Mouse (Mus musculus): Measurements from ENCODE around the gene Pitx3. TPM values are rescaled to one million over a fixed set of nuclear protein-coding genes. Genes with fewer than 3 reads are reported as not detected.

The Pitx3 gene
- polyA plus RNA-seq, 1 experiment from 2014 or later, result 0.26 TPM

DNA sequence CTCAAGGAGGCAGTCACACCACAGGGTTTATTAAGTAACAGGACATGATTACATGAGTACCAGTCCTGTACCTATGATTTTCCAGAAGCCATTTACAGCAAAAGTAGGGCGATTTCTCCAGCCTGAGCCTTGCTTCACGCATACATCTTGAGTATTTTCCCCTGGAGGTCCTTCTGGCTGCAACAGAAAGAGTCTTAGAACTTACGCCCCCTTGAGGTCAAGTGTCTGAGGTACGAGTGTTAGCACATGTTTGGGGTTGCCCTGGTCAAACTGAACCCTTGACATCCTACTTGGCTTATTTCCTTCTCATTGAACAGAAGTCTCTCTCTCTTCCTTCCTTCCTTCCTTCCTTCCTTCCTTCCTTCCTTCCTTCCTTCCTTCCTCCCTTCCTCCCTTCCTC, 33.5 kb downstream of the Pitx3 start:
- no peak overlapping the region for H3K4me3 ChIP-seq (ENCODE audit: low read length)
- no peak overlapping the region for H3K27ac ChIP-seq (ENCODE audit: low read length)
- ATAC-seq (ENCODE audit: low FRiP score, low TSS enrichment), result no peak
- H3K27me3 ChIP-seq (ENCODE audit: insufficient read depth, low read length), result no peaks in the 10 kb centered on the region
- no peaks in the 10 kb centered on the region for H3K36me3 ChIP-seq (ENCODE audit: insufficient read depth, low read length)
- 57% methylated on average over 4 of the region's 4 CpGs for WGBS
- H3K9ac ChIP-seq (replicated peaks; ENCODE audit: low read length), result no peak overlapping the region
- no peaks in the 10 kb centered on the region for H3K4me1 ChIP-seq (ENCODE audit: insufficient read depth, low read length)
- no peaks in the 10 kb centered on the region for H3K9me3 ChIP-seq (ENCODE audit: low read length)
- no peak overlapping the region for H3K4me2 ChIP-seq (replicated peaks; ENCODE audit: low read depth, low read length)

DNA sequence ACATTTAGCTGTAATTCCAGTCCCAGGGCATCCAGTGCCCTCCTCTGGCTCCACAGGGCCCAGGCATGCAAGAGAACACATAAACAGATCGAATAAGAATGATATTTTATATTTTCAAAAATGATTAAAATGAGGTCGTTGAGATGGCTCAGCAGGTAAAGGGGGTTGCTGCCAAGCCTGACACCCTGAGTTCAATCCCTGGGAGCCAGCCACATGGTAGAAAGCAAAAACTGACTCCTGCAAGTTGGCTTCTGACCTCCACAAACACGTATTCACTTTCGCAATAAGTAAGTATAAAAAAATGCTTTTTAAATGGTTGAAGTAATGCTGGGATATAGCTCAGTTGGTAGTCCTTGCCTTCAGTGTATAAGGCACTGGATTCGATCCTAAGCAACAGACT, 37.3 kb downstream of the Pitx3 start:
- Histone ChIP-seq H3K4me2 (replicated peaks; ENCODE audit: low read depth, low read length) (no peak overlapping the region), H3K9me3 (ENCODE audit: low read length) (no peaks in the 10 kb centered on the region), H3K9ac (replicated peaks; ENCODE audit: low read length) (no peak overlapping the region), H3K4me1 (ENCODE audit: insufficient read depth, low read length) (no peaks in the 10 kb centered on the region), H3K36me3 (ENCODE audit: insufficient read depth, low read length) (no peaks in the 10 kb centered on the region), H3K27me3 (ENCODE audit: insufficient read depth, low read length) (no peaks in the 10 kb centered on the region), H3K4me3 (ENCODE audit: low read length) (no peak overlapping the region), H3K27ac (ENCODE audit: low read length) (no peak overlapping the region)
- no peak for ATAC-seq (ENCODE audit: low FRiP score, low TSS enrichment)
- WGBS, result 82% methylated on average over 5 of the region's 5 CpGs

DNA sequence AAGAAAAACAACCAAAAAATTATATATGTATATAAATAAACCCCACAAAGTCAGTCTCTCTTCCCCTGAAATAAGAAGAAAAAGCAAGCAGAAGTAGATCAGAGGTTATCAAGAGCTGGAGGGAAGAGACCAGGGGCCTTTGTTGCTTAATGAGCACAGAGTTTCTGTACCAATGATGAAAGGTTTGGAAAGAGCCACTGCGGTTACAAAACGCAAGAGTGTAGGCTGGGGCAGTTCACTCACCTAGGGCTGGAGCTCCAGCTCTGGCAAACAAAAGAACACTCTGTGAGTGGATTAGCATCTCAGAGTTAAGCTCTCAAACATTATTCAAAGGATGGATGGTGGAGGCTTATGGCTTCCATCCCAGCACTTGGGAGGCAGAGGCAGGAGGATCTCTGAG, 37.9 kb downstream of the Pitx3 start:
- H3K9me3 ChIP-seq (ENCODE audit: low read length), result no peaks in the 10 kb centered on the region
- H3K27ac ChIP-seq (ENCODE audit: low read length), result no peak overlapping the region
- H3K9ac ChIP-seq (replicated peaks; ENCODE audit: low read length), result no peak overlapping the region
- H3K36me3 ChIP-seq (ENCODE audit: insufficient read depth, low read length), result no peaks in the 10 kb centered on the region
- H3K4me3 ChIP-seq (ENCODE audit: low read length), result no peak overlapping the region
- no peaks in the 10 kb centered on the region for H3K4me1 ChIP-seq (ENCODE audit: insufficient read depth, low read length)
- 86% methylated on average over 2 of the region's 2 CpGs for WGBS
- H3K27me3 ChIP-seq (ENCODE audit: insufficient read depth, low read length), result no peaks in the 10 kb centered on the region
- no peak overlapping the region for H3K4me2 ChIP-seq (replicated peaks; ENCODE audit: low read depth, low read length)
- ATAC-seq (ENCODE audit: low FRiP score, low TSS enrichment), result no peak

DNA sequence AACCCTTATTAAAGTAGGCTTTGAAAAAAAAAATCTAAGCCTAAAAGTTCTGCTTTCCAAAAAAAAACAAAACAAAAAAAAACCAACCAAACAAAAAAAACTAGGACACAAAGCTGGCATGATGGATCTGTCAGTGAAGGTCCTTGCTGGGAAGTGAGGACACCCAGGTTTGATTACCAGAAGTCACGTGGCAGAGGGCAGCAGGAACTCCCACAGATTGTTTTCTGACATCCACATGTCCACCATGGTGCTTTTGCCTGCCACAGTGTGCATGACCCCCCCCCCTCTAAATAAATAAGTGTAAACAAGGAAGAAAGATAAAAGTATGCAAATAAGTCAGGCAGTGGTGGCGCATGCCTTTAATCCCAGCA, 44.0 kb downstream of the Pitx3 start:
- no peak overlapping the region for H3K4me2 ChIP-seq (replicated peaks; ENCODE audit: low read depth, low read length)
- H3K9ac ChIP-seq (replicated peaks; ENCODE audit: low read length), result no peak overlapping the region
- H3K27me3 ChIP-seq (ENCODE audit: insufficient read depth, low read length), result no peaks in the 10 kb centered on the region
- no peak overlapping the region for H3K4me3 ChIP-seq (ENCODE audit: low read length)
- H3K4me1 ChIP-seq (ENCODE audit: insufficient read depth, low read length), result no peaks in the 10 kb centered on the region
- H3K27ac ChIP-seq (ENCODE audit: low read length), result no peak overlapping the region
- no peak for ATAC-seq (ENCODE audit: low FRiP score, low TSS enrichment)
- H3K9me3 ChIP-seq (ENCODE audit: low read length), result no peaks in the 10 kb centered on the region
- H3K36me3 ChIP-seq (ENCODE audit: insufficient read depth, low read length), result no peaks in the 10 kb centered on the region
- 69% methylated on average over 2 of the region's 2 CpGs for WGBS

DNA sequence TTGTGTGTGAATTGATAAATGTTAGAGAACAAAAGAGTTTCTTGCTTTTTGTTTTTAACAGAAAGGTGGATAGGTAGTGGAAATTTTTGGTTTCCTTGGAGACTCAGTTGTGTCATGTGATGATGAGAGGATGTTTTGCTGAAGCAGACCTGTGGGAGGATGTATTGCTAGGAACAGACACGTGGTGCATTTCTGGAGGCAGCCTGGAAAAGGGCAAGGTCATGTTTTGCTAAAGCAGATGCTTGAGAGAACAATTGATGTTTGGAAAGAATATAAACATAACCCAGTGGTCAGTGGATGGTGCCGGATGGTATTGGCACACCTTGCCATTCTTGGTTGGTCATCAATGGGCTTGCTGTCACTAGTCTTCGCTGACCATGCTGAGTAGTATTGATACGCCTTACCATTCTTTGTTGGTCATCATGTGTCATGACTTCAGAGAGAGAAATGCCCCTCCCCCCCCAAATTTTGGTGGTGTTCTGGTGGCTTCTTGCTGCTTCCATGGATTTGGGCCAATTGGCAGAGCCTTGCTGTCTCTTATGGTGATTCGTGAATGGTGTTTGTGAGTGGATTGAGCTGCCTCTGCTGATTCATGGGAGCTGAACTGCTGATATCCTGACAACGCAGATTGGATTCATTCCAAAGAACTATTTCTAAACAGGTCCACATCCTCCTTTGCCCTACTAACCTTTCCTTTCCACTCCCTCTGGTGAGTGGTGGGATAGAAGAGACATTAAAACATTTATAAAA, 44.5 kb downstream of the Pitx3 start:
- H3K36me3 ChIP-seq (ENCODE audit: insufficient read depth, low read length), result no peaks in the 10 kb centered on the region
- no peak overlapping the region for H3K27ac ChIP-seq (ENCODE audit: low read length)
- ATAC-seq (ENCODE audit: low FRiP score, low TSS enrichment), result no peak
- no peaks in the 10 kb centered on the region for H3K27me3 ChIP-seq (ENCODE audit: insufficient read depth, low read length)
- WGBS, result 65% methylated on average over 6 of the region's 6 CpGs
- H3K9me3 ChIP-seq (ENCODE audit: low read length), result no peaks in the 10 kb centered on the region
- H3K4me3 ChIP-seq (ENCODE audit: low read length), result no peak overlapping the region
- H3K4me1 ChIP-seq (ENCODE audit: insufficient read depth, low read length), result no peaks in the 10 kb centered on the region
- H3K4me2 ChIP-seq (replicated peaks; ENCODE audit: low read depth, low read length), result no peak overlapping the region
- no peak overlapping the region for H3K9ac ChIP-seq (replicated peaks; ENCODE audit: low read length)

DNA sequence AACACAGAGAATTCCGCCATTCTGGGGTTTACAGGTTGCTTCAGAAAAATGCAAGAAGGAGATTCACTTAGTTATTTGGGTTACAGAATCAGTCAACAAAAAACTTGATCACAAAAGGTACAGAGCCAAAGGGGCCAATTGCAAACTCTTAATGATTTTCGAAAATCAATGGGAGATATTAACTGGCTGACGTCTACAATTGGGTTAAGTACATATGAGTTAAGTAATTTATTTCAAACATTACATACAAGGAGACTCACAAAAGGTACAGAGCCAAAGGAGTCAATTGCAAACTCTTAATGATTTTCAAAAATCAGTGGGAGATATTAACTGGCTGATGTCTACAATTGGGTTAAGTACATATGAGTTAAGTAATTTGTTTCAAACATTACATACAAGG, 48.6 kb downstream of the Pitx3 start:
- no peak overlapping the region for H3K27ac ChIP-seq (ENCODE audit: low read length)
- H3K9me3 ChIP-seq (ENCODE audit: low read length), result no peaks in the 10 kb centered on the region
- no peak overlapping the region for H3K4me2 ChIP-seq (replicated peaks; ENCODE audit: low read depth, low read length)
- WGBS, result 94% methylated on average over 3 of the region's 3 CpGs
- no peaks in the 10 kb centered on the region for H3K27me3 ChIP-seq (ENCODE audit: insufficient read depth, low read length)
- no peak overlapping the region for H3K9ac ChIP-seq (replicated peaks; ENCODE audit: low read length)
- no peaks in the 10 kb centered on the region for H3K4me1 ChIP-seq (ENCODE audit: insufficient read depth, low read length)
- no peak overlapping the region for H3K4me3 ChIP-seq (ENCODE audit: low read length)
- ATAC-seq (ENCODE audit: low FRiP score, low TSS enrichment), result no peak
- H3K36me3 ChIP-seq (ENCODE audit: insufficient read depth, low read length), result no peaks in the 10 kb centered on the region

DNA sequence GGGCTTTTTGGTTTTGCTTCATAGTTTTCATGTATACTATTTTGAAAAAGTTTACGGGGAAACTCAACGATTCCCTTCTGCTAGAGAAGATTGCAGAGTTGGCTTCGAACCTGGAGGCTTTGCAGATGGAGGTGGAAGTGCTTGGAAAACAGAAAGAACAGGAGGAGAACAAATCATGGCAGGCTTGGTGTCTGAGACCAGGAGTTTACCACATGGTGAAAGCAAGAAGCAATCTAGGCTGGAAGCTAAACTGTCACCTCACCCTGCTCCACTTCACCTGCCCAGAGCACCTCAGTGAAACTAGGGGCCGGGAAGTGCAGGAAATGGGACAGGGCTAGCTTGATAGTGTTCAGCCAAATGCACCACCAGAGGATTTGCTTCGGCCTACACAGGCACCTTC, 51.7 kb downstream of the Pitx3 start:
- no peaks in the 10 kb centered on the region for H3K27me3 ChIP-seq (ENCODE audit: insufficient read depth, low read length)
- peaks cover 3% of the 10 kb centered on the region; the same call in 1 of the 2 replicates for H3K9me3 ChIP-seq (ENCODE audit: low read length)
- 85% methylated on average over 5 of the region's 5 CpGs for WGBS
- no peak overlapping the region for H3K27ac ChIP-seq (ENCODE audit: low read length)
- H3K4me3 ChIP-seq (ENCODE audit: low read length), result no peak overlapping the region
- H3K36me3 ChIP-seq (ENCODE audit: insufficient read depth, low read length), result no peaks in the 10 kb centered on the region
- H3K4me2 ChIP-seq (replicated peaks; ENCODE audit: low read depth, low read length), result no peak overlapping the region
- H3K4me1 ChIP-seq (ENCODE audit: insufficient read depth, low read length), result no peaks in the 10 kb centered on the region
- H3K9ac ChIP-seq (replicated peaks; ENCODE audit: low read length), result no peak overlapping the region
- ATAC-seq (ENCODE audit: low FRiP score, low TSS enrichment), result no peak

DNA sequence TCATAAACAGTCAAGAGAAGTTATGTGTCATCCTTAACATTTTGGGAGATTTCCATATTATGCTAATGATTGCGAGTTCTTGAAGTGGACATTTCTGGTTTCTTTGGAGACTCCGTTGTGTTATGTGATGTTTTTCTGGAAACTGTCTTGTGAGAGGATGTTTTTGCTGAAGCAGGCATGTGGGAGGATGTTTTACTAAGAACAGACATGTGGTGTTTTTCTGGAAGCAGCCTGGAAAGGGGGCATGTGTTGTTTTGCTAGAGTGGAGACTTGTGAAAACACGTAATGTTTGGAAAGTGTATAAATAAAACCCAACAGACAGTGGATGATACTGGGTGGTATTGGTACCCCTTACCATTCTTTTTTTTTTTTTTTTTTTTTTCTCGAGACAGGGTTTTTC, 52.8 kb downstream of the Pitx3 start:
- Histone ChIP-seq H3K4me2 (replicated peaks; ENCODE audit: low read depth, low read length) (no peak overlapping the region), H3K4me3 (ENCODE audit: low read length) (no peak overlapping the region), H3K9ac (replicated peaks; ENCODE audit: low read length) (no peak overlapping the region), H3K4me1 (ENCODE audit: insufficient read depth, low read length) (no peaks in the 10 kb centered on the region), H3K9me3 (ENCODE audit: low read length) (peaks cover 3% of the 10 kb centered on the region; the same call in 1 of the 2 replicates), H3K27me3 (ENCODE audit: insufficient read depth, low read length) (no peaks in the 10 kb centered on the region), H3K27ac (ENCODE audit: low read length) (no peak overlapping the region), H3K36me3 (ENCODE audit: insufficient read depth, low read length) (no peaks in the 10 kb centered on the region)
- ATAC-seq (ENCODE audit: low FRiP score, low TSS enrichment), result no peak
- WGBS, result 78% methylated on average over 4 of the region's 4 CpGs

DNA sequence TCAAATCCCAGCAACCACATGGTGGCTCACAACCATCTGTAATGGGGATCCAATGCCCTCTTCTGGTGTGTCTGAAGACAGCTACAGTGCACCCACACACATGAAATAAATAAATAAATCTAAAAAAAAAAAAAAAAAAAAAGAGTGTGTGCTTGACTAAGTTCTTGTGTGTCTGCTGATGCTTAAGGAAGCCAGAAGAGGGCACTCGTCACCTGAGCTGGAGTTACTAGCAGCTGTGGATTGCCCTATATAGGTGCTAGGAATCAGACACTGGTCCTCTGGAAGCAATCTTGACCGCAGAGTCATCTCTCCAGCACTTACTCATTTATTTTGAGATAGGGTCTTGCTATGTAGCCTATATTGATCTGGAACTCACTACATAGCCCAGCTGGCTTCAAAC, 54.0 kb downstream of the Pitx3 start:
- Histone ChIP-seq H3K36me3 (ENCODE audit: insufficient read depth, low read length) (no peaks in the 10 kb centered on the region), H3K27me3 (ENCODE audit: insufficient read depth, low read length) (no peaks in the 10 kb centered on the region), H3K4me3 (ENCODE audit: low read length) (no peak overlapping the region), H3K9me3 (ENCODE audit: low read length) (peaks cover 3% of the 10 kb centered on the region; the same call in 1 of the 2 replicates), H3K27ac (ENCODE audit: low read length) (no peak overlapping the region), H3K4me1 (ENCODE audit: insufficient read depth, low read length) (no peaks in the 10 kb centered on the region), H3K9ac (replicated peaks; ENCODE audit: low read length) (no peak overlapping the region), H3K4me2 (replicated peaks; ENCODE audit: low read depth, low read length) (no peak overlapping the region)
- 89% methylated on average over 2 of the region's 2 CpGs for WGBS
- no peak for ATAC-seq (ENCODE audit: low FRiP score, low TSS enrichment)

DNA sequence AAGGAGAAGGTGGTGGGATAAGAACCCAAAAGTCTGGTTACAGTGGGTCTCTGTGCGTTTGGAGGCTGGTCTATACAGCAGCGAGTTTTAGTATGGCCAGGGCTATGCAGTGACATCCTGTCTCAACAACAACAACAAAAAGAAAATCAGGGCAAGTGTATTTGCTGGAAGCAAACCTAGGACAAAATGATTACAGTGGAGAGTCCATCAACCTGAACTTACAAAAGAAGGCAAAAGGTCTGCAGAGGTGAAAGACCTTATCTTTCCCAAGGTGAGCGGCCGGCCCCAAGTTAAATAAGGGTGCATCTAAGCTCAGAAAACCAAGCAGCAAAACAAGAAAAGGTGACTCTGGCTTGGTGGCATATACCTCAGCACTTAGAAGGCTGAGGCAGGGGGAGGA, 56.5 kb downstream of the Pitx3 start:
- no peak overlapping the region for H3K9ac ChIP-seq (replicated peaks; ENCODE audit: low read length)
- no peak overlapping the region for H3K4me2 ChIP-seq (replicated peaks; ENCODE audit: low read depth, low read length)
- no peak overlapping the region for H3K4me3 ChIP-seq (ENCODE audit: low read length)
- ATAC-seq (ENCODE audit: low FRiP score, low TSS enrichment), result no peak
- H3K36me3 ChIP-seq (ENCODE audit: insufficient read depth, low read length), result no peaks in the 10 kb centered on the region
- no peaks in the 10 kb centered on the region for H3K27me3 ChIP-seq (ENCODE audit: insufficient read depth, low read length)
- H3K4me1 ChIP-seq (ENCODE audit: insufficient read depth, low read length), result no peaks in the 10 kb centered on the region
- WGBS, result 87% methylated on average over 4 of the region's 4 CpGs
- peaks cover 3% of the 10 kb centered on the region; the same call in 1 of the 2 replicates for H3K9me3 ChIP-seq (ENCODE audit: low read length)
- H3K27ac ChIP-seq (ENCODE audit: low read length), result no peak overlapping the region

Data from kidney, embryonic 16.5 days (tissue).